Mouse (Mus musculus): ENCODE results near the gene Rab40c. TPM values are rescaled to one million over a fixed set of nuclear protein-coding genes. Genes with fewer than 3 reads are reported as not detected.

Gene Rab40c
- polyA plus RNA-seq, 1 experiment from 2014 or later: 15.0 TPM

DNA sequence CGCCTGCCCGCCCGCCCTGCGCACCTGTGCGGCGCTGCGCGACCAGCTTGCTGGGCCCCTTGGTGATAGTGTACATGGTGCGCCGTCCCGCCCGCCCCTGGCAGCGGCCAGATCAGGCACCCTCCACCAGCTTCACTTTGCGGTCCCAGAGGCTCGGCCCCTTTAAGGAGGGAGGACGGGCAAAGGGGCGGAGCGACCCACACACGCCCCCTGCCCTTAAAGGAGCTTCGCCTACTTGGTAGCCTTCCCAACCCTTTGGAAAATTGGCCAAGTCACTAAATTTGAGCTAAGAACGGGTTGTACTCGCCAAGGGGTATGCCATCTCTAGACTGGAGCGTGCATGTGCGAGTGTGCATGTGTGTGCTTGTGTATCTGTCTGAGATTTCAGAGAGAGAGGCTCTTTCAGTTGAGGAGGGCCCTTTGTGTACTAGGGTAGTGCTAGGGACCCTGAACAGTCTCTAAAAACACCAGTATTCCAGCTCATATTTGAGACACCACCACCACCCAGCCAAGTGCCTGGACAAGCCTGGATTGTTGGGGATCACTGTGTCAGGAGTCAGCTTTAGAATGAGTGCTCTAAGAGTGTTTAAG, 50.8 kb downstream of the Rab40c start, which contains the start of gene Mcrip2:
Mcrip2 (minus strand) TSS at position 164 of the 591 bp plus-strand sequence.
- peaks cover 9% of the 10 kb centered on the region for H3K4me1 ChIP-seq (ENCODE audit: control insufficient read depth, insufficient read depth, low read length)
- peak within 1 kb of the TSS; percentile 64 for H3K9ac ChIP-seq (ENCODE audit: low read length)
- ATAC-seq (ENCODE audit: low FRiP score): peak; percentile 84
- peak within 1 kb of the TSS; percentile 98 for H3K4me2 ChIP-seq
- peak within 1 kb of the TSS; percentile 81 for H3K4me3 ChIP-seq (ENCODE audit: low read depth, low read length)
- no peaks in the 10 kb centered on the region for H3K27me3 ChIP-seq (ENCODE audit: control insufficient read depth, insufficient read depth, low read length)
- no peaks in the 10 kb centered on the region for H3K9me3 ChIP-seq (ENCODE audit: control insufficient read depth, low read length)
- WGBS: under 1% methylated on average over 24 of the region's 24 CpGs
- H3K36me3 ChIP-seq (ENCODE audit: control insufficient read depth, insufficient read depth, low read length): no peaks in the 10 kb centered on the region
- H3K27ac ChIP-seq (ENCODE audit: low read depth, low read length): no peak within 1 kb of the TSS
- peak; percentile 95 for DNase-seq (ENCODE audit: low spot score, missing footprints)

DNA sequence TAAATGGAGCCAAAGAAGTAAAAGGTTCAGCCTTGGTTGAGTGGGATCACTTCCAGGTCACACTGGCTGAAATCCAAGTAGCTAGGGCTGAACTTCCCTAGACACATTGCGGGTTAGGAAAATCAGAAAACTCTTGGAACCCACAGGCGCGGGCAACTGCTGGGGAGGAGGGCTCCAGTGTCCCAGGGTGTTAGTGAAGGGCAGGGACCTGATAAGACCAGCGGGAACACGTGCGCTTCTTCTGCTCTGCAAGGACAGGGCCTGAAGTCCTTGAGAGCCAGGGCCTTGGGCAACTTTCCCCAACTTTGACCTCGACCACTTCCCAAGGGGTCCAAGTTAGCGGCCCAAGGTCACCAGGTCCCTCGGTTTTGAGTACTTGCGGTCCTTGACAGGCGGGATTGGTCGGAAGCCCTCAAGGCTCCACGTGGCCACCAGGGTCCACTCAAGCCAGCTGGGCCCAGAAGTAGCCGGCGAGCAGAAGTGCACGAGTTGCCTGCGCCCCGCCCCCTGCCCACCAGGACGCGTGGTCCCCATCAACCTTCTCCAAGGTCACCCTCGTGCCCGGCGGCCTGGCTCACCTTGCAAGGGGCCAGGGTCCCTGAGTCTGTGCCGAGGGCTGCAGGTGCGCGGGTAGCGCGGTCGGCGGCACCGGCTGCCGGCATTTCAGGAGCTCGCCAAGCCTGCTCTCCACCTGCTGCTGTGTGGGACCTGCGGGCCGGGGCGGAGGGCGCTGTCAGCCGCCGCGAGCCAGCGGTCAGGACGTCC, 51.5 kb downstream of the Rab40c start:
- peak; percentile 66 for ATAC-seq (ENCODE audit: low FRiP score)

DNA sequence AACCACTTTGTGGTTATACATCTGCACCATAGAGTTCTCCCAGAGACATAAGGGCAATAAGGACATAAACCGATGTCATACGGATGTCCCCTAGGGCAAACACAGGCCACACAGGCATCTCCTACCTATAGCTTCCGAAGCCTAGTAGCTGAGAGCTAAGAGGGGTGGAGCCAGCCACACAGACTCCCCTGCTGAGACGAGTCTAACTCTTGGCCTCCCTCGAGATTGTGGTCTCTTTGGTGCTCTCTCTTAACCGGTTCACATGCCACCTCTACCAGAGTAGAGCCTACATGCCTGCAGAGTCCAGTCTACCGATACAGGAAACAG, 52.1 kb downstream of the Rab40c start:
- H3K4me1 ChIP-seq (ENCODE audit: control insufficient read depth, insufficient read depth, low read length): peaks cover 9% of the 10 kb centered on the region
- DNase-seq (ENCODE audit: low spot score, missing footprints) (no peak), ATAC-seq (ENCODE audit: low FRiP score) (no peak)
- H3K4me2 ChIP-seq: peak overlapping the region; percentile 98
- H3K27ac ChIP-seq (ENCODE audit: low read depth, low read length): no peak overlapping the region
- H3K27me3 ChIP-seq (ENCODE audit: control insufficient read depth, insufficient read depth, low read length): no peaks in the 10 kb centered on the region
- H3K36me3 ChIP-seq (ENCODE audit: control insufficient read depth, insufficient read depth, low read length): no peaks in the 10 kb centered on the region
- no peak overlapping the region for H3K9ac ChIP-seq (ENCODE audit: low read length)
- H3K9me3 ChIP-seq (ENCODE audit: control insufficient read depth, low read length): no peaks in the 10 kb centered on the region
- WGBS: 17% methylated on average over 7 of the region's 7 CpGs
- H3K4me3 ChIP-seq (ENCODE audit: low read depth, low read length): peak overlapping the region; percentile 81; the same call in 1 of the 2 replicates

More for the DNA sequence above, 51.5 kb downstream of the Rab40c start:
- peak overlapping the region; percentile 64 for H3K9ac ChIP-seq (ENCODE audit: low read length)
- H3K4me2 ChIP-seq: peak overlapping the region; percentile 98
- DNase-seq (ENCODE audit: low spot score, missing footprints): peak; percentile 91
- no peaks in the 10 kb centered on the region for H3K9me3 ChIP-seq (ENCODE audit: control insufficient read depth, low read length)
- H3K27ac ChIP-seq (ENCODE audit: low read depth, low read length): no peak overlapping the region
- no peaks in the 10 kb centered on the region for H3K27me3 ChIP-seq (ENCODE audit: control insufficient read depth, insufficient read depth, low read length)
- 1% methylated on average over 42 of the region's 42 CpGs for WGBS
- peaks cover 9% of the 10 kb centered on the region for H3K4me1 ChIP-seq (ENCODE audit: control insufficient read depth, insufficient read depth, low read length)
- peak overlapping the region; percentile 81 for H3K4me3 ChIP-seq (ENCODE audit: low read depth, low read length)
- no peaks in the 10 kb centered on the region for H3K36me3 ChIP-seq (ENCODE audit: control insufficient read depth, insufficient read depth, low read length)

DNA sequence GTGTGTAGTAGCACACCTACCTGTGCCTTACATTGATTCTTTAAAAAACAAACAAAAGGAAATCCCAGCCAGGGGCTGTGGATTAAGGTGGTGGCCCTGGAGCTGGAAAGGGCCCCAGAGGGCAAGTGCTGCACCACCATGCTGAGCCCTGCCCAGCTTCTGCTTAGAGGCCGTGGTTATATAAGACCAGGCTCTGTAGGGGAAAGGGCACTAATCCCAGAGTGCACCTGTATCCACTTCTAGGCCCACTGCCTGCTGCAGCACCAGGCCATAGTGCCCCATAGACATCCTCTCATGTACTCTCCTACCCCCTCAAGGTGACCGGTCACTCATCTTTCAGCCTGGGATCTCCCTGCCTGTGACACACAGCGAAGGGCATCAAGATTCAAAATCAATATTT, 53.4 kb downstream of the Rab40c start:
- ATAC-seq (ENCODE audit: low FRiP score): no peak
- Histone ChIP-seq H3K4me1 (ENCODE audit: control insufficient read depth, insufficient read depth, low read length) (peaks cover 15% of the 10 kb centered on the region), H3K4me2 (no peak overlapping the region), H3K4me3 (ENCODE audit: low read depth, low read length) (no peak overlapping the region), H3K9me3 (ENCODE audit: control insufficient read depth, low read length) (no peaks in the 10 kb centered on the region), H3K36me3 (ENCODE audit: control insufficient read depth, insufficient read depth, low read length) (no peaks in the 10 kb centered on the region), H3K9ac (ENCODE audit: low read length) (no peak overlapping the region), H3K27me3 (ENCODE audit: control insufficient read depth, insufficient read depth, low read length) (no peaks in the 10 kb centered on the region), H3K27ac (ENCODE audit: low read depth, low read length) (no peak overlapping the region)
- DNase-seq (ENCODE audit: low spot score, missing footprints): no peak
- 89% methylated on average over 3 of the region's 3 CpGs for WGBS

DNA sequence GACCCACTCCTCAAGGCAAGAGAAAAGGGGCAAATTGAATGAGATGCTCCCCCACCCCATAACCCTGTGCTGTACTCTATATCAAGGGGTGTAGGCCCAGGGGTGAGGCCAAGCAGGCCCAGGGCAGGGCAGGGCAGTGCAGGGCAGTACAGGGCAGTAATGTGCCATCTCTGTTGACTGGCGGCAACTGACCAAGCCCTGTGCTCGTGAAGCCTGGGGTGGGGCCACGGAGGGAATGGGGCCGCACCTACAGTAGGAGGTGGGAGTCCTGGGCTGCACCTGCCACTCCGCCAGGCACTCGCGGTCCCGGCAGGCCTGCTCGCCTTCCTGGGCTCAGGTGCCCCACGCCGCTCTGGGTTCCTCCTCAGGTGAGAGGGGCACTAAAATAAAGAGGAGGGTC, 54.2 kb downstream of the Rab40c start:
- H3K27ac ChIP-seq (ENCODE audit: low read depth, low read length): no peak overlapping the region
- peaks cover 23% of the 10 kb centered on the region for H3K4me1 ChIP-seq (ENCODE audit: control insufficient read depth, insufficient read depth, low read length)
- no peaks in the 10 kb centered on the region for H3K27me3 ChIP-seq (ENCODE audit: control insufficient read depth, insufficient read depth, low read length)
- ATAC-seq (ENCODE audit: low FRiP score) (no peak), DNase-seq (ENCODE audit: low spot score, missing footprints) (no peak)
- no peak overlapping the region for H3K4me2 ChIP-seq
- no peak overlapping the region for H3K4me3 ChIP-seq (ENCODE audit: low read depth, low read length)
- no peaks in the 10 kb centered on the region for H3K36me3 ChIP-seq (ENCODE audit: control insufficient read depth, insufficient read depth, low read length)
- 95% methylated on average over 11 of the region's 11 CpGs for WGBS
- H3K9ac ChIP-seq (ENCODE audit: low read length): no peak overlapping the region
- no peaks in the 10 kb centered on the region for H3K9me3 ChIP-seq (ENCODE audit: control insufficient read depth, low read length)

DNA sequence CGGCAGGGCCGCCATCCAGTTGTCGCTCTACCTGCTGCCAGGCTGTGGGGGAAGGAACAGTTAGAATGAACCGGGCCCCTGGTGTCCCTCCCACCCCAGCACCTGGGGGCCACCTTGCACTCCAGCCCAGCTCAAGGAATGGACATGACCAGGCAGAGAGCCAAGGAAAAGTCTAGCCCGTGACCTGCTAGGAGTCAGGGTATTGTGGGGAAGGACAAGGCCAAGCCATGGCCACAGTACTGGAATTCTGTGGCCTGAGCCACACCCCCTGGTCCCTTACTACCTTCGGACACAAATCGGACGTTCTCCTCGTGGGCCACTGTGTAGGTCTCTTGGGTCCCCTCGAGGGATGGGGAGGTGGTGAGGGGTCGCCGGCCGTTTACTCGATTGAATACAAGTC, 55.2 kb downstream of the Rab40c start:
- no peak overlapping the region for H3K4me2 ChIP-seq
- ATAC-seq (ENCODE audit: low FRiP score): no peak
- no peak overlapping the region for H3K9ac ChIP-seq (ENCODE audit: low read length)
- no peaks in the 10 kb centered on the region for H3K36me3 ChIP-seq (ENCODE audit: control insufficient read depth, insufficient read depth, low read length)
- peaks cover 26% of the 10 kb centered on the region for H3K4me1 ChIP-seq (ENCODE audit: control insufficient read depth, insufficient read depth, low read length)
- H3K27ac ChIP-seq (ENCODE audit: low read depth, low read length): no peak overlapping the region
- DNase-seq (ENCODE audit: low spot score, missing footprints): no peak
- H3K4me3 ChIP-seq (ENCODE audit: low read depth, low read length): no peak overlapping the region
- WGBS: 89% methylated on average over 14 of the region's 14 CpGs
- H3K27me3 ChIP-seq (ENCODE audit: control insufficient read depth, insufficient read depth, low read length): no peaks in the 10 kb centered on the region
- H3K9me3 ChIP-seq (ENCODE audit: control insufficient read depth, low read length): no peaks in the 10 kb centered on the region

DNA sequence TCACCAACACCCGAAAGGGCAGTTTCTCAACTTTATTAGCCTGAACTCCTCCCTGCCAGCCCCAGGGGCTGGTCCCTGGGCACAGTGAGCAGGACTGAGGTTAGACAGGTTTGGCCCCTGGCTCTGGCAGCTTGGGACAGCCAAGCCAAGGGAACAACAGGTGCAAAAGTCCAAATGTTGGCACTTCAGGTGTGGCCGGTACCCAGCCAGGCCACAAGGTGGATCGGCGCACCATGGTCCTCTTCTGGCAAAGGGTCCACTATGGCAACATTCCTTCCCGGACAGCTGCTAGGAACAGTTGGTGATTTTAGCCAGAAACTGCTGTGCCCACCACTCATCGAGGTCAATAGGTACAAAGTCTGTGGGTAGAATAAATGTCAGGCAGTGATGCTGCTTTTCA, 55.8 kb downstream of the Rab40c start:
- Histone ChIP-seq H3K4me2 (no peak overlapping the region), H3K27ac (ENCODE audit: low read depth, low read length) (no peak overlapping the region), H3K36me3 (ENCODE audit: control insufficient read depth, insufficient read depth, low read length) (no peaks in the 10 kb centered on the region), H3K4me3 (ENCODE audit: low read depth, low read length) (no peak overlapping the region), H3K9ac (ENCODE audit: low read length) (no peak overlapping the region), H3K9me3 (ENCODE audit: control insufficient read depth, low read length) (no peaks in the 10 kb centered on the region), H3K4me1 (ENCODE audit: control insufficient read depth, insufficient read depth, low read length) (peaks cover 22% of the 10 kb centered on the region), H3K27me3 (ENCODE audit: control insufficient read depth, insufficient read depth, low read length) (no peaks in the 10 kb centered on the region)
- 89% methylated on average over 6 of the region's 6 CpGs for WGBS
- DNase-seq (ENCODE audit: low spot score, missing footprints): no peak
- no peak for ATAC-seq (ENCODE audit: low FRiP score)

DNA sequence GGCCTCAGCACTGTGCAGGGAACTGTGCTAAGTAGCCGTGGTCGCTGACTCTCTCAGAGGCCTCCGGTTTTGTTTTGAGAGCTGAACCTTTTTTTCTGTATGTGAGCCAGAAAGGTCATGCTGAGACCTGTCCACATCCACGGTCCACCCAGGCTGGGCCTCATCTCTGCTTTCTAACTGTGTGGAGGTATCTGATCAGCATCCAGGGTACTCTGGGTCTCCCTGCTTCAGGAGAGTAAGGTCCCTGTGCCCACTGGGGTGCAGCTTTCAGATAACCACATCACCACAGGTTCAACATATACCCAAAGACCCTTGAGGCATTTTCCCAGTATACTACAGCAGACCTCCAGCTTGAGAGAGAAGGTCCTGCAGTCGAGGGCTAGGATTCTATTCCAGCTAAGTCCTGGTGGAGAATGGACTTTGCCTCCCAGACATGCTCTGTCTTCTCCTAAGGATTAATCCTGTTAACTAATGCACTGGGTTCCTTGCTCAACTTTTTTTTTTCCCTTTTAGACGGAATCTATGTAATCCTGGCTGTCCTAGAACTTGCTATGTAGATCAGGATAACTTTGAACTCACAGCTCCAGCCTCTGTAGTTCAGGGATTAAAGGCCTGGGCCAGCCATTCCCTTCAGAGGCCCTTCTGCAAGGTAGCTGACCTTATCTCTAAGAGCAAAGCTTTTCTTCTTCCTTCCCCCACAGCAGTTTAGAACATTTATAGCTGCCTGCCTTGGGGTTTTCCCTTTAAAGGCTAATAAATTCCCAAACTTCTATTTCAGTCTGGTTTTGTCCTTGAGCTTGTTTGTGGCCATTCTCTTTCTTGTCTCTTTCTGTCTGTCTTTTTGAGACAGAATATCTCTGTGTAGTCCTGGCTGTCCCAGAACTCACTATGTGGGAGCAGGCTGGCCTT, 57.6 kb downstream of the Rab40c start:
- peak overlapping the region; percentile 86 for H3K4me2 ChIP-seq
- DNase-seq (ENCODE audit: low spot score, missing footprints) (peak; percentile 92), ATAC-seq (ENCODE audit: low FRiP score) (no peak; the same call in 1 of the 2 replicates)
- H3K27me3 ChIP-seq (ENCODE audit: control insufficient read depth, insufficient read depth, low read length): no peaks in the 10 kb centered on the region
- 11% methylated on average over 6 of the region's 6 CpGs for WGBS
- peaks cover 17% of the 10 kb centered on the region for H3K4me1 ChIP-seq (ENCODE audit: control insufficient read depth, insufficient read depth, low read length)
- H3K27ac ChIP-seq (ENCODE audit: low read depth, low read length): peak overlapping the region; percentile 62
- H3K9ac ChIP-seq (ENCODE audit: low read length): peak overlapping the region; percentile 84
- H3K36me3 ChIP-seq (ENCODE audit: control insufficient read depth, insufficient read depth, low read length): no peaks in the 10 kb centered on the region
- no peaks in the 10 kb centered on the region for H3K9me3 ChIP-seq (ENCODE audit: control insufficient read depth, low read length)
- H3K4me3 ChIP-seq (ENCODE audit: low read depth, low read length): peak overlapping the region; percentile 63

Measured in midbrain, embryonic 11.5 days (tissue).